Mouse (Mus musculus): Measurements from ENCODE around the gene Map3k11. TPM values are rescaled to one million over a fixed set of nuclear protein-coding genes. Genes with fewer than 3 reads are reported as not detected.

The Map3k11 gene
- total and polyA plus RNA-seq, 3 experiments, result 20.8 to 31.9 (median 23.2) TPM

- Histone ChIP-seq H3K27ac (no peak overlapping the region), H3K4me1 (ENCODE audit: control insufficient read depth, insufficient read depth, low read length) (peaks cover 11% of the 10 kb centered on the region), H3K27me3 (ENCODE audit: control insufficient read depth, insufficient read depth, low read length) (no peaks in the 10 kb centered on the region), H3K79me2 (replicated peaks; ENCODE audit: control insufficient read depth, insufficient read depth, low read length) (no peaks in the 10 kb centered on the region), H3K4me3 (no peak overlapping the region), H3K36me3 (ENCODE audit: control insufficient read depth, insufficient read depth, low read length) (peaks cover 2% of the 10 kb centered on the region; the same call in 1 of the 2 replicates), H3K9ac (ENCODE audit: low read depth, low read length) (no peak overlapping the region)
- TF ChIP-seq EP300 (IDR thresholded peaks at IDR 0.05; ENCODE audit: insufficient read depth, low read depth, low read length) (no peak), CTCF (IDR thresholded peaks at IDR 0.05) (no peak), POLR2A (IDR thresholded peaks at IDR 0.05; ENCODE audit: insufficient read depth, low read depth, low read length) (no peak)
- intact Hi-C loops (cut with DNase I), result loop anchor here (5.0 kb wide), 2 partner anchors 40 to 80 kb away; partner anchors contain the start of genes Ehbp1l1, Fam89b, Map3k11 and Pcnx3
- DNase-seq, result no peak
- WGBS, result 95% methylated on average over 8 of the region's 8 CpGs
These were observed 41.7 kb upstream of the Map3k11 start for GRCm38 (mm10) chr19:5646731-5647330.

GRCm38 (mm10) chr19:5647791-5648190 lies 40.8 kb upstream of the Map3k11 start:
- DNase-seq, result no peak
- intact Hi-C loops (cut with DNase I), result loop anchor here (2.0 to 5.0 kb wide), 3 partner anchors 15 to 80 kb away; partner anchors contain the start of genes Ehbp1l1, Fam89b, Map3k11 and Pcnx3
- WGBS, result 90% methylated on average over 6 of the region's 6 CpGs
- TF ChIP-seq EP300 (IDR thresholded peaks at IDR 0.05; ENCODE audit: insufficient read depth, low read depth, low read length), result no peak
- no peak for TF ChIP-seq CTCF (IDR thresholded peaks at IDR 0.05)
- no peak for TF ChIP-seq POLR2A (IDR thresholded peaks at IDR 0.05; ENCODE audit: insufficient read depth, low read depth, low read length)
- Histone ChIP-seq H3K79me2 (replicated peaks; ENCODE audit: control insufficient read depth, insufficient read depth, low read length) (no peaks in the 10 kb centered on the region), H3K4me3 (no peak overlapping the region), H3K27ac (peak overlapping the region; percentile 84; the same call in 1 of the 2 replicates), H3K36me3 (ENCODE audit: control insufficient read depth, insufficient read depth, low read length) (peaks cover 2% of the 10 kb centered on the region; the same call in 1 of the 2 replicates), H3K9ac (ENCODE audit: low read depth, low read length) (no peak overlapping the region), H3K4me1 (ENCODE audit: control insufficient read depth, insufficient read depth, low read length) (peaks cover 11% of the 10 kb centered on the region), H3K27me3 (ENCODE audit: control insufficient read depth, insufficient read depth, low read length) (no peaks in the 10 kb centered on the region)

- no peaks in the 10 kb centered on the region for H3K27me3 ChIP-seq (ENCODE audit: control insufficient read depth, insufficient read depth, low read length)
- intact Hi-C loops (cut with DNase I), result loop anchor here (2.0 to 5.0 kb wide), 3 partner anchors 14 to 79 kb away; partner anchors contain the start of genes Ehbp1l1, Fam89b, Map3k11 and Pcnx3
- H3K4me1 ChIP-seq (ENCODE audit: control insufficient read depth, insufficient read depth, low read length), result peaks cover 11% of the 10 kb centered on the region
- peak overlapping the region; percentile 18 for H3K9ac ChIP-seq (ENCODE audit: low read depth, low read length)
- 5% methylated on average over 26 of the region's 26 CpGs for WGBS
- H3K27ac ChIP-seq, result peak overlapping the region; percentile 84
- H3K79me2 ChIP-seq (replicated peaks; ENCODE audit: control insufficient read depth, insufficient read depth, low read length), result no peaks in the 10 kb centered on the region
- TF ChIP-seq EP300 (IDR thresholded peaks at IDR 0.05; ENCODE audit: insufficient read depth, low read depth, low read length) (peak; percentile 73), POLR2A (IDR thresholded peaks at IDR 0.05; ENCODE audit: insufficient read depth, low read depth, low read length) (peak; percentile 61; the same call in 1 of the 2 replicates), CTCF (IDR thresholded peaks at IDR 0.05) (peak; percentile 47)
- peak overlapping the region; percentile 46 for H3K4me3 ChIP-seq
- peak; percentile 85 to 90 for DNase-seq
- peaks cover 2% of the 10 kb centered on the region; the same call in 1 of the 2 replicates for H3K36me3 ChIP-seq (ENCODE audit: control insufficient read depth, insufficient read depth, low read length)
These were observed 39.9 kb upstream of the Map3k11 start for GRCm38 (mm10) chr19:5648401-5649297.

- TF ChIP-seq POLR2A (IDR thresholded peaks at IDR 0.05; ENCODE audit: insufficient read depth, low read depth, low read length) (no peak; the same call in 1 of the 2 replicates), EP300 (IDR thresholded peaks at IDR 0.05; ENCODE audit: insufficient read depth, low read depth, low read length) (no peak), CTCF (IDR thresholded peaks at IDR 0.05) (no peak)
- WGBS, result 45% methylated on average over 6 of the region's 6 CpGs
- H3K27ac ChIP-seq, result peak overlapping the region; percentile 84
- H3K27me3 ChIP-seq (ENCODE audit: control insufficient read depth, insufficient read depth, low read length), result no peaks in the 10 kb centered on the region
- peaks cover 11% of the 10 kb centered on the region for H3K4me1 ChIP-seq (ENCODE audit: control insufficient read depth, insufficient read depth, low read length)
- H3K79me2 ChIP-seq (replicated peaks; ENCODE audit: control insufficient read depth, insufficient read depth, low read length), result no peaks in the 10 kb centered on the region
- peak; percentile 62 to 72 for DNase-seq
- H3K4me3 ChIP-seq, result peak overlapping the region; percentile 46
- H3K36me3 ChIP-seq (ENCODE audit: control insufficient read depth, insufficient read depth, low read length), result peaks cover 2% of the 10 kb centered on the region; the same call in 1 of the 2 replicates
- peak overlapping the region; percentile 18 for H3K9ac ChIP-seq (ENCODE audit: low read depth, low read length)
- intact Hi-C loops (cut with DNase I), result loop anchor here (2.0 to 5.0 kb wide), 3 partner anchors 13 to 78 kb away; partner anchors contain the start of genes Ehbp1l1, Fam89b, Map3k11 and Pcnx3
These were observed 39.2 kb upstream of the Map3k11 start for GRCm38 (mm10) chr19:5649298-5649741.

- WGBS, result 73% methylated on average over 13 of the region's 13 CpGs
- intact Hi-C loops (cut with DNase I), result no loop called here
- Histone ChIP-seq H3K27me3 (ENCODE audit: control insufficient read depth, insufficient read depth, low read length) (peaks cover 2% of the 10 kb centered on the region; the same call in 1 of the 2 replicates), H3K36me3 (ENCODE audit: control insufficient read depth, insufficient read depth, low read length) (peaks cover 2% of the 10 kb centered on the region; the same call in 1 of the 2 replicates), H3K4me3 (no peak overlapping the region), H3K9ac (ENCODE audit: low read depth, low read length) (no peak overlapping the region), H3K4me1 (ENCODE audit: control insufficient read depth, insufficient read depth, low read length) (peaks cover 11% of the 10 kb centered on the region), H3K27ac (no peak overlapping the region), H3K79me2 (replicated peaks; ENCODE audit: control insufficient read depth, insufficient read depth, low read length) (no peaks in the 10 kb centered on the region)
- no peak for DNase-seq
- TF ChIP-seq EP300 (IDR thresholded peaks at IDR 0.05; ENCODE audit: insufficient read depth, low read depth, low read length) (no peak), POLR2A (IDR thresholded peaks at IDR 0.05; ENCODE audit: insufficient read depth, low read depth, low read length) (no peak), CTCF (IDR thresholded peaks at IDR 0.05) (no peak)
These were observed 36.9 kb upstream of the Map3k11 start for GRCm38 (mm10) chr19:5651502-5652274.
